Mouse (Mus musculus) erythroblast, embryonic 14.5 days (primary cell): Measurements from ENCODE around the gene Lrfn5. TPM values are rescaled to one million over a fixed set of nuclear protein-coding genes. Genes with fewer than 3 reads are reported as not detected.

Experiments
- H3K27me3 ChIP-seq: 2 replicates; pipeline ENCODE4 v1.6.1; 2012; ENCODE audit warnings: inconsistent platforms; ENCODE audit not compliant: control insufficient read depth
- H3K36me3 ChIP-seq: 2 replicates; pipeline ENCODE4 v1.6.1; 2012; ENCODE audit warnings: mild to moderate bottlenecking, inconsistent platforms; ENCODE audit not compliant: control insufficient read depth
- H3K4me1 ChIP-seq: 2 replicates; pipeline ENCODE4 v1.6.1; 2012; ENCODE audit warnings: inconsistent platforms; ENCODE audit not compliant: control insufficient read depth
- H3K4me3 ChIP-seq: replicated peaks from 2 replicates; pipeline ENCODE3; 2012; ENCODE audit warnings: moderate library complexity, mild to moderate bottlenecking, inconsistent platforms
- H3K9me3 ChIP-seq: 2 replicates; pipeline ENCODE4 v1.6.1; 2012; ENCODE audit warnings: low read length, inconsistent platforms, mixed read lengths; ENCODE audit not compliant: control insufficient read depth
- GATA1 ChIP-seq: IDR thresholded peaks from 2 replicates; pipeline ENCODE4 v1.6.1; 2012; ENCODE audit warnings: low read length, inconsistent platforms, mixed read lengths
- TAL1 ChIP-seq: IDR thresholded peaks from 3 replicates; pipeline ENCODE4 v1.6.1; 2012; ENCODE audit warnings: low read length, inconsistent platforms, mixed read lengths
- polyA plus RNA-seq: library from polyadenylated mRNA; stranded (reverse); fragments of >175 nt; gene quantifications from 2 replicates; pipeline ENCODE4 v1.2.3, GENCODE M21; 2012

Gene Lrfn5
- polyA plus RNA-seq = not detected in 2 replicates

DNA sequence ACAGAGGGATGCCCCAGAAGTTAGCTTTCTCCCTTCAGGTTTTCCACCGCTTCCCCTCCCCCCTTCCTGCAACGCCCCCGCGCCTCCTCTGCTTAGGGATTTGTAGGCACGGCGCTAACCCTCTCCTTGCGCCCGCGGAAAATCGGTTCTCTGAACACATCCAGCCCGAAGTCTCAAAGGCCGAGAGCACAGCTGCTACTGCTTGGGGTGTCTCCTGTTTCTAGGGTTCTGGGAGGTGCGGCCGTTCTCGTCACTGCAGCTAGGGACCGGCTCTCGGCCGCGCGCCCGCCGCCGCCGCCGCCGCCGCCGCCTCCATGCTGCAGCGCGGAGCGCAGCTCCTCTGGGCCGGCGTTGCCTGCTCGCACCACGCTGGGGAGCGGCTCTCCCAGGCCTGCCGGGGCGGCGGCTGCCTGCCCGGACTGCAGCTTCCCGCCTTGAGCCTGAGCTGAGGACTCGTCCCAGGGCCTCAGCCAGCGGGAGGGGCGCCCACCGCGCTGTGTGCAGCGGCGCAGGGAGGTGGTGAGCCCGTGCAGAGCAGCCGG, at the start of gene Lrfn5:
TSS of gene Lrfn5 (plus strand) at position 322 of the 542 bp plus-strand sequence.
- Histone ChIP-seq H3K36me3 (no peaks in the 10 kb centered on the region), H3K4me3 (no peak within 1 kb of the TSS), H3K4me1 (no peaks in the 10 kb centered on the region), H3K9me3 (no peaks in the 10 kb centered on the region), H3K27me3 (peaks cover 46% of the 10 kb centered on the region)
- TF ChIP-seq TAL1 = no peak
- no peak for TF ChIP-seq GATA1

GRCm38 (mm10) chr12:61521501-61522147, 1.3 kb upstream of the Lrfn5 start:
- H3K27me3 ChIP-seq = peaks cover 46% of the 10 kb centered on the region
- TF ChIP-seq TAL1 = no peak
- no peak for TF ChIP-seq GATA1
- H3K36me3 ChIP-seq = no peaks in the 10 kb centered on the region
- H3K4me1 ChIP-seq = no peaks in the 10 kb centered on the region
- H3K9me3 ChIP-seq = no peaks in the 10 kb centered on the region
- H3K4me3 ChIP-seq = no peak overlapping the region

GRCm38 (mm10) chr12:61522148-61522828, 662 bp upstream of the Lrfn5 start:
- H3K36me3 ChIP-seq = no peaks in the 10 kb centered on the region
- no peak overlapping the region for H3K4me3 ChIP-seq

DNA sequence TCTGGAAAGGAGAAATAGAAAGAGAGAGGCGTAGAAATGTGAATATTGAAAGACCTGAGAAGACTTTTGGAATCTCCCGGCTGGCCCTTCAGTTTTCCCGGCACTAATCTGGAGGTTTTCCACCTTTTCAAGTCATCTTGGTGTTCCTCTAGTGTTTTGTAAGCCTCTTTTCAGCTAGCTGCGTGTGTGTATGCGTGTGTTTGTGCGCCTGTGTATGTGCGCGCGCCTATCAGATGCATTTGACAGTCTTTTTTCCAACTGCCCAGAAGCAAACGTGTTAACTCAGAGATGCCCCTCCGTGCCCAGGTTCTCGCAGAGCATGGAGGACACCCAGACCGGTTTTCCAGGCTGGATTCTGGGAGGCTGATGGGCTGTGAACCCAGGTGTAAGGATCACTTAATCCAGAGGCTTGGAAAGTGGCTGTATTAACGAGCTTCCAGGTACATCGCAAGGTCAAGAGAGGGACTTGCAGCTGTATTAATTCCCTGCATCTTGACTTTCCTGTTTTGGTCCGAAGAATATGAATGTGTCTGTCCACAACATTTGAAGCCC, 757 bp downstream of the Lrfn5 start:
- Histone ChIP-seq H3K9me3 (no peaks in the 10 kb centered on the region), H3K4me1 (no peaks in the 10 kb centered on the region), H3K27me3 (peaks cover 46% of the 10 kb centered on the region), H3K4me3 (no peak overlapping the region), H3K36me3 (no peaks in the 10 kb centered on the region)
- TF ChIP-seq GATA1 (no peak), TAL1 (no peak)

More at GRCm38 (mm10) chr12:61522148-61522828, 662 bp upstream of the Lrfn5 start:
- peaks cover 46% of the 10 kb centered on the region for H3K27me3 ChIP-seq
- no peaks in the 10 kb centered on the region for H3K4me1 ChIP-seq
- H3K9me3 ChIP-seq = no peaks in the 10 kb centered on the region
- TF ChIP-seq GATA1 (no peak), TAL1 (no peak)

DNA sequence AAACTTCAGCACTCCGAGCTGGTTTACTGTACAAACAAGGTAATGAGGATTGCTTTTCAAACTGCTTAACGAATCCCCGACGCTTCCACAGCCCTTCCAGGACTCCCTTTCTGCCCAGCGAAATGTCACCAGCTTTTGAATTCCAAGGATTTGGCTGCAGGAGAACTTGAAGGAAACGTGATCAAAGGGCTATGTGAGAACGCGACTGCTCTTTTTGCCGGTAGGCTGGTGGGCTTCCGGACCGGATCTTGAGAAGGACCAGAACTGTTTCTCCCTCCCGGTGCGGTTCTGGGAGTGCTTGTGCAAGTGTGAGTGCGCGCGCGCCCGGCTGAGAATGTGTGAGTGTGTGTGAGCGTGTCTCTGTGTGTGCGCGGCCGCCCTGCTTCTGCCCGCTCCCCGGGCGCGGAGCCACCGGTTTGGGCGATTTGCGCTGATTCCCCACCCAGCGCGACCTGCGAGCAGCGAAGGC, 1.3 kb downstream of the Lrfn5 start:
- H3K9me3 ChIP-seq = no peaks in the 10 kb centered on the region
- no peaks in the 10 kb centered on the region for H3K4me1 ChIP-seq
- H3K4me3 ChIP-seq = no peak overlapping the region
- no peaks in the 10 kb centered on the region for H3K36me3 ChIP-seq
- H3K27me3 ChIP-seq = peaks cover 46% of the 10 kb centered on the region
- no peak for TF ChIP-seq GATA1
- TF ChIP-seq TAL1 = no peak

GRCm38 (mm10) chr12:61526199-61526598, 3.2 kb downstream of the Lrfn5 start:
- H3K9me3 ChIP-seq = no peaks in the 10 kb centered on the region
- no peaks in the 10 kb centered on the region for H3K4me1 ChIP-seq
- H3K4me3 ChIP-seq = no peak overlapping the region
- TF ChIP-seq GATA1 (no peak), TAL1 (no peak)
- H3K27me3 ChIP-seq = peaks cover 43% of the 10 kb centered on the region
- no peaks in the 10 kb centered on the region for H3K36me3 ChIP-seq

DNA sequence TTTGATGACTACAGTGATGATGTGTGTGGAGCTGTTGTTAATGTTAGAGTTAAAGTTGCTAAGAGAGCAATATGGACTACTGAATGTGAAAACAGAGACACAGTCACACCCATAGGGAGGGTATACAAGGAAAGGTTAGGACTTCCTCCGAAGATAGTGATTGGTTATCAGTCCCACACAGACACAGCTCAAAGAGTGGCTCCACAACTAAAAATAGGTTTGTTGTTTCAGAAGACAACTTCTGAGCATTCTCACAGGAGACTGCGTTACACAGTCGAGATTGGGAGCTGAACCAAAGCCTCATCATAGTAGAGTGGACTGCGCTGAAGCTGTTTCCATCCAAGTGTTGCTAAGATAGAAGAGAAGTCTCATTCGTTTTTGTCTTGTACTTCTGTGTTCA, 57.0 kb downstream of the Lrfn5 start:
- Histone ChIP-seq H3K27me3 (no peaks in the 10 kb centered on the region), H3K36me3 (no peaks in the 10 kb centered on the region), H3K4me3 (no peak overlapping the region), H3K4me1 (no peaks in the 10 kb centered on the region), H3K9me3 (no peaks in the 10 kb centered on the region)
- no peak for TF ChIP-seq GATA1
- no peak for TF ChIP-seq TAL1

DNA sequence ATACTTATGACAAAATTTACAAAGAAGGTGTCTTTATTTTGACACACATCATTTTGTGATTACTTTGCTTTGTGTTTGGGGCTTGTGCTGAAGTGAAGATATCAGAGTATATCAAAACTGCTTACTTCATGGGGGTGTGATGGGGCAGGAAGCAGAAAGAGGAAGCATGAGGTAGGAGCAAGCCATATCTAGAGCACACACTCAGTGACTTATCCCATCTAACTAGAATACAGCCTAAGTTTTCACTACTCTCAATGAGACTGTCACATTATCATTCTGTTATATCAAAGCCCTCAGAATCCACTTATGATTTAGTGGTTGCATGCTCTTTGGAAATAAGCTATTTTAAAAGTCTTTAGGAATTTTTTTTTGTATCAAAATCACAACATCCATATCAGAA, 77.4 kb downstream of the Lrfn5 start:
- Histone ChIP-seq H3K4me1 (no peaks in the 10 kb centered on the region), H3K27me3 (no peaks in the 10 kb centered on the region), H3K36me3 (no peaks in the 10 kb centered on the region), H3K4me3 (no peak overlapping the region), H3K9me3 (no peaks in the 10 kb centered on the region)
- TF ChIP-seq GATA1 = no peak
- no peak for TF ChIP-seq TAL1

DNA sequence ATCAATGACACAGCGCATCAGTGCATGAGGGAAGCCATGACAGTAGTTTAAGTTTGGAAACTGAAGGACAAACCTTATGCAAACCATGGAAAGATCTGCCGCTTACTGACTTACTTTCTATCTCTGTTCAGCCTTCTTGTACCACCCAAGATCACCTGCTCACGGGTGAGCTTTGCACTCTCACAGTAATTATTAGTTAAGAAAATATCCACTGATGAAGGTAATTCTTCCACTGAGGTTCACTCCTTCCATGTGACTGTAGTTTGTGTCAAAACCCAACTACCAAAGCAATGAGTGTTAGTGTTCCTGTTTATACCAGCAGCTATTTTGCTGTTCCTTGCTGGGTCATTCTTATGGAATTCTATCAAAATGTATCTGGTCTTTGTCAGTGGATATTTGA, 84.9 kb downstream of the Lrfn5 start:
- H3K36me3 ChIP-seq = no peaks in the 10 kb centered on the region
- no peaks in the 10 kb centered on the region for H3K4me1 ChIP-seq
- TF ChIP-seq TAL1 (no peak), GATA1 (no peak)
- no peak overlapping the region for H3K4me3 ChIP-seq
- no peaks in the 10 kb centered on the region for H3K27me3 ChIP-seq
- H3K9me3 ChIP-seq = peaks cover 2% of the 10 kb centered on the region; the same call in 1 of the 2 replicates
